Mouse (Mus musculus) liver, adult 2 months (tissue): ENCODE results near the gene Pla2g2e. TPM values are rescaled to one million over a fixed set of nuclear protein-coding genes. Genes with fewer than 3 reads are reported as not detected.
A peak's percentile ranks its signal among the peaks of the same experiment; 100 is the strongest.

Source experiments
- DNase-seq: peaks from one replicate; pipeline ENCODE4 v3.0.0-alpha.2; 2011; ENCODE audit warnings: low read depth, low spot score; ENCODE audit errors: extremely low read depth
- H3K27ac ChIP-seq: fragments of 200-500 bp; replicated peaks from 2 replicates; pipeline ENCODE4 v1.5.1; 2012; ENCODE audit warnings: low read depth, mild to moderate bottlenecking, control low read depth, inconsistent platforms, low read length; ENCODE audit not compliant: insufficient read depth
- H3K27me3 ChIP-seq: fragments of 200-500 bp; 2 replicates; pipeline ENCODE4 v1.6.1; 2012; ENCODE audit warnings: mild to moderate bottlenecking, moderate library complexity, low read length, inconsistent platforms; ENCODE audit not compliant: control insufficient read depth, insufficient read depth
- H3K36me3 ChIP-seq: fragments of 200-500 bp; 2 replicates; pipeline ENCODE4 v1.6.1; 2012; ENCODE audit warnings: low read length, inconsistent platforms; ENCODE audit not compliant: control insufficient read depth, insufficient read depth
- H3K4me1 ChIP-seq: fragments of 200-500 bp; 2 replicates; pipeline ENCODE4 v1.6.1; 2011; ENCODE audit warnings: low read length; ENCODE audit not compliant: control insufficient read depth, insufficient read depth
- H3K4me3 ChIP-seq: fragments of 200-500 bp; 2 replicates; pipeline ENCODE4 v1.5.1; 2011; ENCODE audit warnings: low read depth, mild to moderate bottlenecking, control low read depth, low read length, moderate library complexity; ENCODE audit not compliant: insufficient read depth
- H3K79me2 ChIP-seq: fragments of 200-500 bp; 2 replicates; pipeline ENCODE4 v1.6.1; 2012; ENCODE audit warnings: inconsistent platforms, mild to moderate bottlenecking, low read length, moderate library complexity; ENCODE audit not compliant: control insufficient read depth, insufficient read depth
- H3K9ac ChIP-seq: fragments of 200-500 bp; 2 replicates; pipeline ENCODE4 v1.6.1; 2012; ENCODE audit warnings: low read depth, mild to moderate bottlenecking, control low read depth, inconsistent platforms, low read length
- CTCF ChIP-seq: fragments of 200-500 bp; IDR thresholded peaks from 2 replicates; pipeline ENCODE4 v1.5.1; 2011; ENCODE audit warnings: low read depth, low read length, control low read depth
- POLR2A ChIP-seq: fragments of 200-500 bp; IDR thresholded peaks from 2 replicates; pipeline ENCODE4 v1.6.1; 2011; ENCODE audit warnings: low read length, control low read depth; ENCODE audit not compliant: insufficient read depth; ENCODE audit errors: extremely low read depth
- WGBS: fragments of 180-500 bp; shearing (Covaris S2); methylation state at CpG from one replicate; pipeline ENCODE4 v1.1.7; 2018; 5-methylcytosine and 5-hydroxymethylcytosine counted together
- polyA plus RNA-seq: library from polyadenylated mRNA; depleted of rRNA; stranded (reverse); fragments of >200 nt; gene quantifications from 2 replicates; pipeline ENCODE4 v1.2.3, GENCODE M21; 2012
- total RNA-seq: library from RNA; depleted of rRNA; stranded (reverse); fragments of >200 nt; gene quantifications from 2 replicates; pipeline ENCODE4 v1.2.3, GENCODE M21; 2014

Pla2g2e gene
- total and polyA plus RNA-seq, 2 experiments = not detected

DNA sequence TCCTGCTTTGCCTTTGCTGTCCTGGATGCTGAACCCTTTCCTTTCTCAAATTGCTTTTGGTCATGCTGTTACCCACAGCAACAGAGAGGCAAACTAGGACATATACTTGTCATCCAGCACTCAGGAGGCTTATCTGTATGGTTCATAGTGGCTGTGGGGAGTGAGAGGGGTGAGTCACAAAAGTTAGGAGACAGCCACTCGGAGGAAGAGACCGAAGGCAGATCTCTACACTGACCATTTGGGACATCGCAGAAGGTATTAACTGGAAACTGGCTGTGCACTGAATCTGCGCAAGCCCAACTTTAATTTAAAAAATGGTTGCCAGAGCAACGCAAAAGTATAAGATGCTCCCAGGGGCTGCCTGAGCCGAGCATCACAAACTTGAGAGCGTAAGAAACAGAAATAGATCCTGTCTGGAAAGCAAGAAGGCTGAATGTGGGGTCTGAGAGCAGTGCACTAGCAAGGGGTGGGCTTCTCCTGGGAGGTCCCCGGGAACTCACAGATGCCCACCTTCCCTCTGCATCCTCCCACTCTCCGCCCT, 22.6 kb upstream of the Pla2g2e start:
- TF ChIP-seq CTCF (no peak), POLR2A (no peak)
- no peak for DNase-seq
- no peak overlapping the region for H3K9ac ChIP-seq
- no peak overlapping the region for H3K27ac ChIP-seq
- no peaks in the 10 kb centered on the region for H3K79me2 ChIP-seq
- 81% methylated on average over 9 of the region's 9 CpGs for WGBS
- H3K4me3 ChIP-seq = no peak overlapping the region
- no peaks in the 10 kb centered on the region for H3K4me1 ChIP-seq
- H3K36me3 ChIP-seq = no peaks in the 10 kb centered on the region
- H3K27me3 ChIP-seq = 0 out of 2 replicates have a peak, but pooled peaks cover 3% of the 10 kb centered on the region

DNA sequence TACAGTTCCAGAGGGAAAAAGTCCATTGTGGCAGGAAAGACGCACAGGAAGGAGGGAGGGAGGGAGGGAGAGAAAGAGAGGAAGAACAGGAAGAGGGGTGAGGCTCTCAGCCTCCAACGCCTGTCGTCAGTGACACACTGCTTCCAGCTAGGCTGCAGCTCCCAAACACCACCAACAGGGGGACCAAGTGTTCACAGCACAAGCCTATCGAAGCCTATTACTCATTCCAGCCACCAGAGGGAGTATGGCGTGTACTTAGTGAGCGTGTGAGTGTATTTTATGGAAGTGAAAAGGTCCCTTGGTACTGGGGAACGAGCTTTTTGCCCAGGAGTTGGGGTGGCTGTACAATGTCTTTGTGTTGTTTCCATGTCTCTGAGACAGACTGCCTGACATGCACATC, 21.3 kb upstream of the Pla2g2e start:
- H3K27me3 ChIP-seq = 0 out of 2 replicates have a peak, but pooled peaks cover 3% of the 10 kb centered on the region
- H3K27ac ChIP-seq = no peak overlapping the region
- TF ChIP-seq CTCF (peak; percentile 87), POLR2A (no peak)
- DNase-seq = peak; percentile 54
- no peaks in the 10 kb centered on the region for H3K4me1 ChIP-seq
- H3K36me3 ChIP-seq = no peaks in the 10 kb centered on the region
- 33% methylated on average over 7 of the region's 7 CpGs for WGBS
- no peak overlapping the region for H3K4me3 ChIP-seq
- no peak overlapping the region for H3K9ac ChIP-seq
- H3K79me2 ChIP-seq = no peaks in the 10 kb centered on the region

DNA sequence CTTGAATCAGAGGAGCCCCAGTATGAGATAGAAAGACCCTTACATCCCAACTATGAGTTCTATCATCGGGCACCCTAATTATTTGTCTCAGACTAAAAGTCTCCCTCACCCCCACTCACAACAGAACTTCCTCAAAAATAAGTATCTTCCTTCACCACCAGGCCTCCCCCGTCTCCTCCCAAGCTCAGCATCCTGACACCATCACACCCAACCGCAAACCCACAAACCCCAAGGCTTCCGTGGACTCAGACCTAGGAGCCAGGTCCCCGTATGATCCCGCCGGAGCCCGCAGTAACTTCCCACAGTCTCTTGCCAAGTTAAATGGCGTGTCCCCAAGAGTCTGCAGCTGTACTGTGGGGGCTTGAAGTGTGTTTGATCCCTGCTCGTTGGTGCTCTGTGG, 20.2 kb upstream of the Pla2g2e start:
- no peak overlapping the region for H3K4me3 ChIP-seq
- no peak overlapping the region for H3K27ac ChIP-seq
- WGBS = 81% methylated on average over 10 of the region's 10 CpGs
- no peak for DNase-seq
- no peak overlapping the region for H3K9ac ChIP-seq
- TF ChIP-seq POLR2A = no peak
- TF ChIP-seq CTCF = no peak
- H3K27me3 ChIP-seq = 0 out of 2 replicates have a peak, but pooled peaks cover 3% of the 10 kb centered on the region
- no peaks in the 10 kb centered on the region for H3K4me1 ChIP-seq
- no peaks in the 10 kb centered on the region for H3K79me2 ChIP-seq
- no peaks in the 10 kb centered on the region for H3K36me3 ChIP-seq

DNA sequence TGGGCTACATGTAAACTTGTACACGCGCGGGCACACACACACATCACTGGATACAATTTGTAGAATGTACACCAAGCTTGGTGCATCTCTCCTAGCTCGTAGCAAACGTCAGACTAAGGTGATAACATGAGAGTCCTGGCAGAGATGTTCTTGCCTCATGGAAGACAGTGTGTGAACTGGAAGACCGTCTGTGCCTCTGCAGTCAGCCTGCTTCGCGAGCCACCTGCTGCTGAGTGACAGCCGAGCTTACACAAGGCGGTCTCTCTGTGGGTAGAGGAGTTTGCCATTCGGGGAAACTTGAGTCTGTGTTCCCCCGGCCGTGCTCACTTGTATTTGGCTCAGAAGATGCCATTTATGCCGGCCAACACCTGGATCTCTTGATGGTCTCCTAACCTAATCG, 19.3 kb upstream of the Pla2g2e start:
- no peak for DNase-seq
- 81% methylated on average over 15 of the region's 15 CpGs for WGBS
- H3K4me3 ChIP-seq = no peak overlapping the region
- H3K79me2 ChIP-seq = no peaks in the 10 kb centered on the region
- H3K4me1 ChIP-seq = no peaks in the 10 kb centered on the region
- TF ChIP-seq POLR2A (no peak), CTCF (no peak)
- H3K36me3 ChIP-seq = no peaks in the 10 kb centered on the region
- H3K27me3 ChIP-seq = 0 out of 2 replicates have a peak, but pooled peaks cover 3% of the 10 kb centered on the region
- H3K27ac ChIP-seq = no peak overlapping the region
- H3K9ac ChIP-seq = no peak overlapping the region

DNA sequence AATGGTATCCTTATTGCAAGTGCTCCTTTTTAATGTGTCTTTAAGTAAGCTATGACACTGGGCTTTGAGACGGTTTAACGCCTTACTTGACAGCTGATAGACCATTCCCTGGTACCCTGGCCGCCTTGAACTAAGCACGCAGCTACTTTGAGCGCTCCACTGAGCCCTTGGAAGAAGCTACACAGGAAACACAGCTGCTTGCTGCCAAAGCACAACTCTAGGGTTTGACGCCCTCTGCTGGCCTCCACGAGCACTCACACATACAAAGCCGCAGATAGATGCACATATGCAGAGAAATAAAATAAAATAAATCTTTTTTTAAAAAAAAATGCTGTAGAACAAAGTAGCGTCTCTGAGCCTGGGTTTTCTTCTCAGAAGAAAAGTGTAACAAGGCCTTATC, 18.5 kb upstream of the Pla2g2e start:
- no peaks in the 10 kb centered on the region for H3K4me1 ChIP-seq
- peak; percentile 45; the same call in 1 of the 2 replicates for TF ChIP-seq CTCF
- TF ChIP-seq POLR2A = no peak
- DNase-seq = no peak
- WGBS = 30% methylated on average over 9 of the region's 9 CpGs
- H3K9ac ChIP-seq = no peak overlapping the region
- no peaks in the 10 kb centered on the region for H3K36me3 ChIP-seq
- H3K79me2 ChIP-seq = no peaks in the 10 kb centered on the region
- H3K27me3 ChIP-seq = 0 out of 2 replicates have a peak, but pooled peaks cover 3% of the 10 kb centered on the region
- no peak overlapping the region for H3K27ac ChIP-seq
- H3K4me3 ChIP-seq = no peak overlapping the region

DNA sequence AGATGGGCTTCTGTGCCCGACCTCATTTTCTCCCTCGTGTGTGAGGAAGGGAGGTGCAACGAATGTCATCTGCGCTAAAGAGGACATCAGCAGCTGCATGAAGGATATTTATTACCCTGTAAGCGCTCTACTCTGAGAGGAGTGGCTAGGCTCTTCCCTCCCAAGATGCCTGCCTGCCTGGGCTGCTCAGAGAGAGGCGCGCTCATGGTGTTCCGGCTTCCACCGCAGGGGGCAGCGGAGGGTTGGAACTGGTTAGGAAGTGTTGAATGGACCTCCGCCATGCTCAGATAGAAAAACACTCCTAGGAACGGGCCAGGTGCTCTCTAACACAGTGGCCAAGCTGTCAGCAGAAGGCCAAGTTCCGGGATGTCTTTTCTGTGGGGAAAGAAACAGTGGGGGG, 18.0 kb upstream of the Pla2g2e start:
- H3K79me2 ChIP-seq = no peaks in the 10 kb centered on the region
- no peak overlapping the region for H3K27ac ChIP-seq
- no peak overlapping the region for H3K4me3 ChIP-seq
- 7% methylated on average over 13 of the region's 13 CpGs for WGBS
- 0 out of 2 replicates have a peak, but pooled peaks cover 3% of the 10 kb centered on the region for H3K27me3 ChIP-seq
- no peaks in the 10 kb centered on the region for H3K36me3 ChIP-seq
- H3K4me1 ChIP-seq = no peaks in the 10 kb centered on the region
- no peak for DNase-seq
- H3K9ac ChIP-seq = no peak overlapping the region
- TF ChIP-seq CTCF (peak; percentile 64), POLR2A (no peak)
